In the genomic region with DNA sequence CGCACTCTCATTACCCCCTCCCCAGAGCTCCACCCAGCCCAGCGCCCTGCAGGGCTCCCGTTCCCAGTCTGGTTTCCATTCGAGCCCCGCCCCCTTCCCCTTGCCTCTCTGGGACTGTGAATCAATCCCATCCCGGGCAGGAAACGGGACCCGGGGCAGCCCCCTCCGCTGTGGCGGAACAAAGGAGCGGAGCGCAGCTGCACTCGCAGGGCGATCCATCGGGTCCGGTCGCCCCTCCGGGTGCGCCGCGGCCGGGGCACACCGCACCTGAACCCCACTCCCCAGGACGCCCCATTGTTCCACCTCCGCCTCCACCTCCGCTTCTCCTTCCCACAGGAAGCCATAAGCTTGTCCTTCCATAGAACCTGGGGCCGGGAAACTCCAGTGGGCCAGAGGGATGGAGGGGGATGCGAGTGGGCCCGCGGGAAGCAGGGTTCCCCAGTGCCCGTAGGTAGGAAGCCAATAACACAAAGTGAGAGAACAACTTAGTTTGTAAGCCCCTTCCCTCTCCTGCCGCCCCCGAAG, we compare ENCODE assay signal across 8 mouse cellular contexts. TPM values are rescaled to one million over a fixed set of nuclear protein-coding genes. Genes with fewer than 3 reads are reported as not detected.
A peak's percentile ranks its signal among the peaks of the same experiment; 100 is the strongest.
DNase-seq lines count a peak whose midpoint lies in the region; ATAC-seq lines count a peak whose summit lies in the region.

No protein-coding gene starts in this region.

- peak; percentile 60 for ATAC-seq in liver, embryonic 13.5 days (ENCODE audit: low read depth)

- H3K27ac ChIP-seq in liver, embryonic 13.5 days = peak overlapping the region; percentile 54

- H3K4me1 ChIP-seq in liver, embryonic 13.5 days (replicated peaks) = peaks cover 4% of the 10 kb centered on the region

- no peaks in the 10 kb centered on the region for H3K36me3 ChIP-seq in liver, embryonic 13.5 days

- H3K4me2 ChIP-seq in liver, embryonic 13.5 days = peak overlapping the region; percentile 61

- no peaks in the 10 kb centered on the region for H3K9me3 ChIP-seq in liver, embryonic 13.5 days (replicated peaks)

- peaks cover 26% of the 10 kb centered on the region for H3K27me3 ChIP-seq in liver, embryonic 13.5 days

- peak overlapping the region; percentile 69 for H3K9ac ChIP-seq in liver, embryonic 13.5 days

- peak overlapping the region; percentile 62 for H3K4me3 ChIP-seq in liver, embryonic 13.5 days (replicated peaks)

- 2% methylated on average over 33 of the region's 33 CpGs for WGBS in liver, embryonic 13.5 days (ENCODE audit: insufficient replicate concordance)

- peak; percentile 35 for DNase-seq in layer of hippocampus, adult 11-12 months (ENCODE audit: low spot score)
- no peak for DNase-seq in layer of hippocampus, adult 9-11 months
- DNase-seq in embryo, embryonic 10.5 days (ENCODE audit: low spot score) = peak; percentile 94
- peak; percentile 84 to 88 for DNase-seq in heart, adult 18-20 months
- peak; percentile 55 for DNase-seq in kidney, adult 11 months
- DNase-seq in liver, embryonic 13.5 days = no peak
- DNase-seq in neural tube, embryonic 10.5 days (ENCODE audit: extremely low spot score, low spot score) = peak; percentile 92
- peak; percentile 70 for DNase-seq in testis, postnatal 14 days (ENCODE audit: low spot score)

RNA-seq across cellular contexts. Expression of a gene that starts 0.8 kb away (rescaled TPM):
- total RNA-seq in heart, adult 18-20 months (2021) = 10 to 100 TPM; 24.8 to 30.0 TPM
- polyA plus RNA-seq in liver, embryonic 13.5 days (2015; fragmentation: Nextera tagmentation; extraction: Ambion mirVana) = 6.3 and 10.2 TPM in 2 replicates

Comparison
In these comparisons a context has a peak if more than half of its experiments do, and no peak if none do; other contexts are left out.
1. DNase-seq: peak in layer of hippocampus, adult 11-12 months (single experiment), embryo, embryonic 10.5 days (single experiment), heart, adult 18-20 months (2 of 2), kidney, adult 11 months (single experiment), neural tube, embryonic 10.5 days (single experiment) and testis, postnatal 14 days (single experiment); none in layer of hippocampus, adult 9-11 months (single experiment) and liver, embryonic 13.5 days (single experiment).